Mouse (Mus musculus) urinary bladder, adult 18-20 months (tissue): Measurements from ENCODE around the gene Angel1.

Experiments
- DNase-seq, 2 experiments: peaks; one replicate each; pipeline ENCODE4 v3.0.0; 2022; ENCODE audit warnings: low spot score in 2 of 2, mixed read lengths in 2 of 2

The Angel1 gene

DNA sequence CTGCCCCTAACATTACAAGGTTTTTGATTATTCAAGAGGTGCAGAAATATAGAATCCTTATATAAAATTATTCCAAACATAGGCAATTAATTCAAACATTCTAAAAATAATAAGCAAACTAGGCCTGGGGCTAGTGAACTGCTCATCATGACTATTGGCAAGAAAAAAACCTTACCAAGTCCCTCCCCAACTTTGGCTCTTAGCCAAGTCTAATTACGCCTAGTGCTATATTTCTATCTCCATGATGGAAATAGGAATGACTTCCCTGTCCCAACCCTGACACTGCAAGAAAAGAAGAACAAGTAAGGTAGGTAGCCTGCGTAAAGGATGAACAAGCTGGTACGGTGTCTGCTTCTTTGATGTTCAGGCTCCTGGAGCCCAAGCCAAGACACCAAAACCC lies 23.6 kb downstream of the Angel1 start:
- DNase-seq: no peak

DNA sequence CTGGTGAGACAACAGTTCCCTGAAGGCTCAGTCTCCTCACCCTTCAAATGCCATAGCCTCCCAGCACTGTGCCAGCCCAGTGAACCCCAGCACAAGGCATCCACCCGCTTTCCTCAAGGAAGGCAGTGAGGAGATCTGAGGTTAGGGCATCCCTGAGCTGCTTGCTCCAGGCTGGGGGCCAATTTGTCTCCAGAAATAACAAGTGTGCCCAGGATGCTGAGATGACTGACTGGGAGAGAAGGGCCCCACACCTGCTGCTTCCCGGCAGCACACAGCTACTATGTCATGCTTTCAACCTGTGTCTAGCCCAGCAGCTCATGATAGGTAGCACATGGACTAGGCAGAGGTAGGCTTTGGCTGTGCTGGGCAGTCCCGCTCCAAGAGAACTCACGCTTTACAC lies 24.8 kb downstream of the Angel1 start:
- no peak for DNase-seq

DNA sequence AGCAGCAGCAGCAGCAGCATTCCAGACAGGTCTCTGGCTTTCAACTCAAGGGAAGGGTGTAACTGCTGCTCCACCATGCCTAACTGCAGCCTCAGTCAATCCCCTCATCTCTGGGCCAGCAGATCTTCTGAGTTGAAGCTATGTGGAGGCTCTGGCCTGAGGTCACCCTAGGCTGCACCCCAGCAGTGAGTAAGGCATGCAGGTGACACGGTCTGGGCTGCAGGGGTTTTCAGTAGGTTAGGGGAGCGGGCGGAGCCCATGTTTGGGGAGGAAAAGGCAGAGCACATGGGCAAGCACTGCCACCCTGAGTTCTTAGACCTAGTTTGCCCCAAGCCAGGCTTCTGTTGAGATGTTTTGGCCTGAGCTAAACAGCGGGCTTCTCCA lies 25.3 kb downstream of the Angel1 start:
- no peak for DNase-seq

DNA sequence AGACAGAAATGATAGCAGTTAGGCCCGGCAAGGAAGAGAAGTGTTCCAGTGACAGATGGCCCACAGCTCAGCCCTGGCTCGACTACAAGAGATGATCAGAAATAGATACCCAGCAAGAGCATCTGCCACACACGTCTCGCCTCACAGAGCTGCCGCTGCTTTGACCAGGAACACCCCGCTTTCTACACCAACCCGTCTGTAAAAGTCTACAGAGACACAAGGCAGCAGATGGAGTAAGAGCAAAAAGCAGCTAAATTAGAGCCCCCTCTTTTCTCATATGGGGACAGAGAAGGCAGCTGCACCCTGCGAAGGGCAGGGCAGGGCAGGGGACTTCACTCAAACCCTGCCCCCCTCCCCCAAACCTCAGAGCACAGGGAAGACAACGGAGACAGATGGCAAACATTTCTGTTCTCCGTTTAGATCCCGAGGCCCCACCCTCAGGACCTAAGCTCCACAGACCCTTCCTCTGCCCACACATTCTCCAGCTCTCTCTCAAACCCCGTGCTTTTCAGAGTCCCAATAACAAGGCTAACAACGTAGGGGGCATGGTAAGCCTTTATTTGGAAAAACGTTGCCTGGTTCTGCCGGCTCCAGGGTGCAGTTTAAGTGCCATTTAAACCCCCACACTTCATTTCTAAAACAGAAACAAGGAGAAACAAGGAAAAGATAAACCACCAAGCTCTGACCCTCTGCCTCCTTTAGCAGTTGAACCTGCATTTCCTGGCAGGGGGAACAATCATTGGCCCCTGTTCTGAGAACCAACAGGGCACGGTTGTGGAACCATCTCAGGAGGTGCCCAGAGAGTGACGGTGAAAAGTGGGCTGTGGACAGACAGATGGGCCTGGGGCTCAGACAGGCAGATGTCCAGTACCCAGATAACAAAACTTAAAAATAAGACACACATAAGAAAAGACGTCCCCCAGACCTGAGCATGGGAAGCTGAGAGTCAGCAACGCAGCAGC lies 26.0 kb downstream of the Angel1 start:
- DNase-seq: no peak

DNA sequence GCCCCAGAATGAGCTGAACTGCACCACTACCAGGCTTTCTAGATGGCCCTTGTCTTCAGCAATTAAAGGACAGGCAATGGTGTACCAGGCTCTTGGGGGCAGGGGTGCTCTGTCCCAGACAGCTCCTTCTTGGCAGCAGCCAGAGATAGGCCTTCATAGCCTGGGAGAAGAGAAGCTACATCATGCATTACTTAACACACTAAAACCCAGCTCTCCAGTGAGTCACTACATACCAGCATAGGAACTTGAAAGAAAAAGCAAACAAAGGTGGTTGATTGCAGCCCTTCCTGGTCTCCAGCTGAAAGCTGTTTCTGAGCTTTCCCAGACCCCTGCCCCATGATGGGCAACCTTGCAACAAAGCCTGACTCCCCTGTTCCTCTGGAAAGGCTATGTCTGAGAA lies 27.7 kb downstream of the Angel1 start:
- no peak for DNase-seq

DNA sequence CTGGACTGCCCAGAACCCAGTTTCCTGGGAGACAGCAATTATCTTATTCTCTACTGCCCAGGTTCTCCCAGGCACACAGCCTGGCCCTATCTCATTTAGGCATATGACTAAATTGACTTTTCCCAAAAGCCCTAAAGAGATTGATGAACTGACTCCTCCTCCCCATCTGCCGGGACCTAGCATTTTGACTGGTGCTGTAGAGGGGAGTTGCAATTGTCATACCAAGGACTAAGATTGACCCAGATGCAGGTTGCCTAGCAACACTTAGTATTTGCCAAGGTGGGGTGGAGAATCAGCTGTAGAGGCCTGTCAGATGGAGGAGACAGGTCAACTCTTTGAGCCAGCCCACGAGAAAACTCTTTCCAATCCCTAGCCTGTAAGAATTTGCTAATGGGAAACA lies 28.3 kb downstream of the Angel1 start:
- no peak for DNase-seq

DNA sequence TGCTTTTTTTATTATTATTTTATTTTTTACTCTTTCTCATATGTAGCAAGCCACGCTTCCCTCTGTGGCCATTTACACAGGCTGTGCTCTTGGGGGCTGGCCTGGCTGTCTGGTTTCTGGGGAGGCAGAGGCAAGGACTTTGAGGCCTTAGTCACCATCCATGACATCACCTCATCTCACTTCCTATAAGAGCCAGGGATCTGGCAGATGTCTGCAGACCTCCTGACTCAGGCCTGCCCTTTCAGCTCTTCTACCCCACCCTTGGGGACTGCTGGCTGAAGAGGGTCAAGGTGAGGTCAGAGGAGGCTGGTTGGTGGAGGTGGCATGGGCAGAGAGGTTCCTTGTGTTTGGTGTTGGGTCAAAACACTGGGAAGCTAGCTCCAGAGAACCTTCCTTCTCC lies 31.8 kb downstream of the Angel1 start:
- DNase-seq: no peak

DNA sequence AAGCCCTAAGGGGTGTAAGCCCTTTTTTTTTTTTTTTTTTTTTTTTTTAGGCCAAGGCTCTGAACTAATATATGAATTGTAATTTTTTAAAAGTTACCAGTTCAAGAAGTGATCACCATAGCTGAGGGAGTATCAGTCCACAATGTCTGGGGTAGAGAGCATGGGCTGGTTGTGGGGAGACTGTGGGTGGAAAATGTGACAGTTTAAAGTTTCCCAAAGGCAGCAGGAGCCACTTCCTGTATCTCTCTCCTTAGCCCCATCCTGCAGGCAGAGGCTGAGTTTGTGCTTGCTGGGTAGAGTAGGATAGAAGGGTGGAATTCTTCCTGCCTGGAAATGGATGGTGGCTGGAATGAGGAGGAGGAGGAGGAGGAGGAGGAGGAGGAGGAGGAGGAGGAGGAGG lies 32.9 kb downstream of the Angel1 start:
- no peak for DNase-seq

DNA sequence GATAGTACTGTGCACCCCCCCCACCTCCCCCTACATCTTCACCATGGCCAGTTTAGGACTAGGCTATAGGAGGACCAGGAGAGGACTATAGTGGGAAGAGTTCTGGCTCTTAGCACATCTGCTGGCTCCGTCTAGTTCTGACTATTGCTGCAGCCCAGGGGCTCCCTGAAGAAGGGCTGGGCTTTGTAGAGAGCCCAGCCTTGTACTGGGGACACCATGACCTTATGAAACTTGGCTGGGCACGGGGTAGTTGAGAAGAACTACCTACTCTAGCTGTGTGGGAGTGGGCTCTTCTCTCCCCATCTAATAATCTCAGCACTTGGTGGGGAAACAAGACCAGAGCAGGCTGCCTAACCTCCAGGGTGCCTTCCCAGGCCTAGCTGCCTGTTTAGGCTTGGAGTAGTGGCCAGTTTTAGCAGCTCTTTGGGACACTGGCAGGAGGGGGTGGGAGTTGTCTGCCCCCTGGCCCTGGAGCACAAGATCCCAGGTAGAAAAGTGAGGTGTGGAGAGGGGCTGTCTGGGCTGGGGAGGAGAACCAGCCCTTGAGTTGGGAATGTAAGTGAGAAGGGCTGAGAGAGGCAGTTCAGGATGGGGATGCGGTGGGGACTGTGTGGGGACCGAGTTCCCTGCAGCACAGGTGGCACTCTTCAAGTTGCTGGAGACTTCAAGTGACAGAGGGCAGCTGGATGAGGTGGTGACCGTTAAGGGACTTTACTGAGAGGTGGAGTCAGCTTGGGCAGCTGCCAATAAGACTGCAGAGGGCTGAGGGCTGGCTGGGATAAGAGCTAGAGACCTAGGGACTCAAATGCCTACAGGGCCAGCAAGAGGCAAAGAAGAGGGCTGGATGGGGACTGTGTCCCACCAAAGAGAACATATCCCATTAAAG lies 33.5 kb downstream of the Angel1 start:
- DNase-seq: no peak

DNA sequence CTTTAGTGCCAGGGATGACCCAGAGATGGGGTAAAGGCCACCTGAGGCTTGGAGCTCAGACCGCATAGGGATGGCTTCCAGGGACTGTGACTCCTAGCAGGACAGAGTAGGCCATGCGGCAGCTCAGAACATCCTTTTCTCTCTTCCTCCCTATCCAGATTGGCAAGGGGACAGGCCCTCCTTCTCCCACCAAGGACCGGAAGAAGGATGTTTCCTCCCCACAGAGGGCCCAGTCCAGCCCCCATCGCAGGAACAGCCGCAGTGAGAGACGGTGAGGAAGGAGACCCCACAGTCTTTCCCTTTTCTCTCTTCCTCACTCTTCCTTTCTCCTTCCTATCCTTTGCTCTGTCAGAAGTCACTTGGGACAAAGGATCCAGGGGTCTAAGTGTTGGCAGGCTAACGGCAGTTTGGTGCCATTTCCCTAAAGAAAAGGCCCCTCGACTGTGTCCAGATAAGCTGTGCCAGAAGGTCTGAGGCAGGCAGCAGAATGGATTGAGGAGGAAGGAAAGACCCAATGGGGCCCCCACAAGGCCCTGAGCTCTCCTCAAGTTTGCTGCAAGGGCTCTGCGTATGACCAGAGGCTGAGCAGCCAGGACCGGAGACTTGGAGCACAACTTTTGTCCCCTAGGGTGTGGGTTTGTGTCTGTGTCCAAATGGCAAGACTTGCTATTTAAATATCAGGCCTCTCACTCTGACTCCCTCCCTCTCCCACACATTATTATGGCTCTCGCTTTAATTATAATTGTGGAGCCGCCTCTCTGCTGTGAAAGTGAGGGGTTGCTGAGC lies 35.4 kb downstream of the Angel1 start:
- no peak for DNase-seq

DNA sequence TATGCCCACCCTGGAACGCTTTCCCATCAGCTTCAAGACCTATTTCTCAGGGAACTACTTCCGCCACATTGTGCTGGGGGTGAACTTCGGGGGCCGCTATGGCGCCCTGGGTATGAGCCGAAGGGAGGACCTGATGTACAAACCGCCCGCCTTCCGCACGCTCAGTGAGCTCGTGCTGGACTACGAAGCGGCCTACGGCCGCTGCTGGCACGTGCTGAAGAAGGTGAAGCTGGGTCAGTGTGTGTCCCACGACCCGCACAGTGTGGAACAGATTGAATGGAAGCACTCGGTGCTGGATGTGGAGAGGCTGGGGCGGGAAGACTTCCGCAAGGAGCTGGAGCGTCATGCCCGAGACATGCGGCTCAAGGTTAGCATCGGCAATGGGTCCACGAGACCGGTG lies 37.3 kb downstream of the Angel1 start:
- DNase-seq: no peak

DNA sequence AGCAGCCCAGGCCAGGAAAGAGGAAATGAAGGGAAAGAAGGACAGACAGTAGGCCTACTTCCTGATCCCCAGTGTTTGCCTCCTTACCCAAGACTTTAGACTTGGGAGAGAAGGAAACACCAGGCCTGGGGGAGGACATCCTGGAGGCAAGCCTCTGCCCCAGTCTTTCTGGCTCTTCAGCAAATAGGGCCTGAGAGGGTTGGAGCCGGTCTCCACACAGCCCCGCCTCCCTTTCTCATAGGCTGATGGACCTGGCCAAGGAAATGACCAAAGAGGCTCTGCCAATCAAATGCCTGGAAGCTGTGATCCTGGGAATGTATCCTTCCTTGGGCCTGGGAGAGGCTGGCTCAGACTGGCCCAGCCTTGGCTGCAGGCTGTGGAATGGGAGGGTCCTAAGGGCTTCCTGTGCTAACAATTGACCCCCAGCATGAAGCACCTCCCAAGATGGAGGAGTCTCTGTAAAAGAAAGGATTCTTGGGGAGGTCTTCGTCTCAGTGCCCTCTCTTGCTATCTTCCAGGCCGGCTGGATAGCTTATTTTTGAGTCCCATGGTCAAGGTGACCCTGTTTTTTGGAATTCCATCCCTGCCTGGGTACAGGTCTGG lies 38.2 kb downstream of the Angel1 start:
- DNase-seq: no peak

DNA sequence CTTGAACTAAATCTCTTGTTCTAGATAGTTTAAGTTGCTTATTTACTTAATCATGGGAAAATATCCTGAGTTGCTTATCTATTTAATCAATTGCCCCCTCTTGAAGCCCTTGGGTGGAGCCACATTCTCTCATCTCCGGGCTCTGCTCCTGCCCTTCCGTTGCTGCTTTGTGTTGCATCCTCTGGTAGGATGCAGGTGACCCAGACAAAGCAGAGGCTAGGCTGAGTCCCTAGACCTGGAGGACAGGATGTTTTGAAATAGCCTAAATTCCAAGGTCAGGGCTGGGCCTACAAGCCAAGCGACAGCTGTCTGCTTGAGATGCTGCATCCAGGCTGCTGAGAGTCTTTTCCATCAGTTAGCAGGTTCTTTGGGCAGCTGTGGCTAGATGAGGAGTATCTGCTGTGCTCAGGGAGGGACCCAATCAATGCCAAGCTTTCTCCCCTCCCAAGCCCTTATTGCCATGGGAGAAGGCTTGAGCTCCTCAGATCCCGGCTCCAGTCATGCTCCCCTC lies 38.8 kb downstream of the Angel1 start:
- no peak for DNase-seq

DNA sequence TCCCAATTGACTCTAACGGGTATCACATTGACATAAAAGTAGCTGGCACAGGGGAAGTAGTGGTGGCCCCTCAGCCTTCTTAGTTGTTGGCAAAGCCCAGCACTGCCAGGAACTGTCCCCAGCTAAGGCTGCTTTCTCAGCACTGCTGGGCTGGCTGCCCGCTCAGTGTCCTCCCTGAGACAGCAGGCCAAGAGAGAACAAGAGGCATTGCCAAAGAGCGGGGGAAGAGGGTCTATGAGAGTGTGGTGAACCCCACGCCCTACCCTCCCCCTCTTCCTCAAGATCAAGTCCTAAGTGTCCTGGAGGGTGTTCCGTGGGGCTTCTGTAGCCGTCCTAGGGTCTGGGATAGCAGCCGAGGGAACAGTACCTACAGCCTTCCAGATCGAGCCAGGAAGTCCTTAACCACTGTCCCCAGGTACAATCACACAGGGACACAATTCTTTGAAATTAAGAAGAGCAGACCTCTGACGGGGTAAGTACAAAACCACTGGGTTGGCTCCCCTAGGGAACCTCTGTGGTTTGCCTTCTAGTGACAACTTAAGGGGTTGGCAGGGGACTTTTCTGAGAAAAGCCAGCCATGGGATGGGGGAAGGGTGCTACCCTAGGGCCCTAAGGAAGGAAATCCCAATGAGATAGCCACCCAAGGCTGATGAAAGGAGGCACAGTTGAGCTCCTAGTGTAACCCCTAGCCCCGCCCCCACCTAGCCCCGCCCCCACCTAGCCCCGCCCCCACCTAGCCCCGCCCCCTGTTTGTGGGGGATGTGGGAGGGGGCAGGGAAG lies 39.5 kb downstream of the Angel1 start:
- no peak for DNase-seq

DNA sequence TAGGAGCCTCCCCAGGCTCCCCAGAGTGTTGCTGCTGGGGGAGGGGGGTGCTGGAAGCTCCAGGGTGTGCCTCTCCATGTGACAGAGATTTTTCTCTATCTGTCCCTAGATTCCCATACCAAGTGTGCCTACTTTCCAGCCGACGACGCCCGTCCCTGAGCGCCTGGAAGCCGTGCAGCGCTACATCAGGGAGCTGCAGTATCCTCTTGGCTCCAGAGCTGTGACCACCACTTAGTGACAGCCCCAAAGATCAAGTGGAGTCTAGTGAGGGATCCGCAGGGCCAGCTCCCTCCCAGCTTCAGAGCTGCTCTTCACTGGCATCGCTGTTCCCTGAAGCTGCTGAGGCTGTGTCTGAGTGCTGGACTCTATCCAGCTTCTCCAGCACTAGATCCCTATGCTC lies 41.0 kb downstream of the Angel1 start:
- DNase-seq: no peak

DNA sequence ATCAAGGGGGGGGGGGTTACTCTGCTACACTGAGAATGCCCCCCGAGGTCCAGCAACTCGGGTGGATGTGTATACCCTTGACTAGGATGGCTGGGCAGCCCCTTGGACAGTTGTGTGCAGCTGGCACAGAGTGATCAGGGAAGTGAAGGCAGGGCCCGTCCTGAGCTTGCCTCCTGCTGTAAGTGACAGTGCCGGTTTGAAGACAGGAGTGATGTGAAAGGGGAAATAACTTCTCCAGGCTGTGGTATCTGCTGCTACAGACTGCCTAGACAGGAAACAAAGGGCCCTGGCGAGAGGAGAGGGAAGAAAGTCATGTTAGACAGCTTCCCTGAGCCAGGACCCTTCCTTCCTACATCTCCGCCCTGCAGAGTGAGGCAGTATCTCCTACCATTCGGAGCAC lies 42.6 kb downstream of the Angel1 start:
- no peak for DNase-seq

DNA sequence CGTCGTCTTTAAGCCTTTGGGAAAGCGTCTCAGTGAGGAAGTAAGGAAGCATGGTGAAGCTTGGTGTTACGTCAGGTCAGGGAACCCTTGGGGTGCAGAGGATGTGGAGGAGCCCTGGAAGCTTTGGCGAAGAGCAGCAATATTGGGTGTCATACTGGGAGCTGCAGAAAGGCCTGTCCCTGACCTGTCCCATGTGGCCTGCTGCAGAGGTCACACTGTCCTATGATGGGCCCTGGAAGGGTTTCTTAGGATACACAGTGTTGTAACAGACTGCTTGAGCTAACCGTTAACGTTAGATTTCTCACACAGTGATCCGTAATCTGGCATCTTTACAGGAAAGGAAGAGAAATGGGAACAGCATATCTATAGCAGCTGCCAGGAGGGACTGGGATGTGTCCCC lies 44.1 kb downstream of the Angel1 start:
- DNase-seq: no peak

DNA sequence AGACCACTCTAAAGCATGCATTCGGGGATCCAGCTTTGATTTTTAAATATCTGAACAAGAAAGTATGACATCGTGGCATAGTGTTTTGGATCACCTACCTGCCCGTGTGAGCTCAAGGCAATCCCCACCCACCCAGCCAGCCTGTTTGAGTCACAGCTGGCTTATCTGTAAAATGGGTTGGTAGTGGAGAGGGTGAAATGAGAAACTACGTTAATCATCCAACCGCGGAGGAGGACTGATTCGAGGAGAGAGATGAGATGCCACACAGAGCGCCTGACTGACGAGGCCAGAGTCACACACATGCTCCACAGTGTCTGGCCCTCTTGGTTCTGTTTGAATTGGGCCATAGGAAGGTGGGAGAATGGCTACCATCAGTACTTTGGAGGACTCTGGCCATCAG lies 44.6 kb downstream of the Angel1 start:
- no peak for DNase-seq

DNA sequence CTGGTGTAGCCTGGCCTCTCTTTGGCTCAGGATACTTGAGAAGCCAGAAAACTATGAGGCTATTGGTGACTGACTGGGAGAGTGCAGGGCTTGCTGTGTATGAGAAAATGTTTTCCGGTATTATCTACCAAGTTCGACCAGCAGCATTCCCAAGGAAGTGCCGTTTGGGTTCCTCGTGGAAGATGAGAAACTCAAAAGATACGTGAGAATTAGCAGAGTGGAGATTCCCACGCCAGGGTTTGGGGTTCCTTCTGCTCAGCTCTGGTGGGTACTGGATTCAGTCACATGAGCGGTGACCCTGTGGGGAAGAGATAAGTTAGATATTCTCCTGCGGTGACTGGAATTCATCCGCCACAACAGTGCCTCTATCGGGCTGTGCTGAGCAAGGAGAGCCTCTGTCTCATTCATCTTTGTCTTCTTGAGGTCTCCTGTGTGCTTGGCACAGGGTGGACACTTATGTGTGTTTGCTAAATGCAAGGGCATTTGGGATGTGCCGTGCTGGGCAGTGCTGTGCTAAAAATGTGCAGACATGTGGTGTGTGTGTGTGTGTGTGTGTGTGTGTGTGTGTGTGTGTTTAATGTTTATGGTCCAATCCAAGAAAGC lies 45.6 kb downstream of the Angel1 start:
- no peak for DNase-seq

DNA sequence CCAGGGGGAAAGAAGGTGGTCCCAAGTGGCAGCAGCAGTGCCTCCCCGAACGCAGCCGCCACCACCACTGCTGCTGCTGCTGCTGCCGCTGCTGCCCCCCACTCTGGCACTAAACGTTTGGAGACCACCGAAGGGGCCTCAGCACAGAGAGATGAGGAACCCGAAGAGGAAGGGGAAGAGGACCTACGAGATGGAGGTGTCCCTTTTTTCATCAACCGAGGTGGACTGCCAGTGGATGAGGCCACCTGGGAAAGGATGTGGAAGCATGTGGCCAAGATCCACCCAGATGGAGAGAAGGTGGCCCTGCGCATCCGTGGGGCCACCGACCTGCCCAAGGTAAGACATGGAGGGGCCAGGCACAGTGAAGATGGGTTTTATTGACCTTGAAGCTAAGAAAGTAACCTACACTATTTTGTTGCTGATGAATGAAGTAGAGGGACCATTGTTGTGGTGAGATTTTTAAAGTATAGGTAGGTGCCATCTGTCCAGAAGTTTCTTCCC lies 46.2 kb downstream of the Angel1 start:
- DNase-seq: no peak
